Mouse (Mus musculus): Measurements from ENCODE around the gene Taar8a.
"Not testable (repeated sequence)": the region's sequence is repeated elsewhere in the genome, so short reads cannot be mapped to it uniquely, and the experiment has no call there.

Gene Taar8a

GRCm38 (mm10) chr10:24076200-24076599, at the start of gene Taar8a:
Gene Taar8a, plus strand, starts transcription at chr10:24076500.
- not testable (repeated sequence) for DNase-seq (ENCODE audit: low spot score)

- DNase-seq (ENCODE audit: low spot score), result no peak
These were observed 49.4 kb upstream of the Taar8a start, which contains the start of gene Taar7d for GRCm38 (mm10) chr10:24026922-24027321. Gene Taar7d, plus strand, starts transcription at chr10:24027222.

- DNase-seq (ENCODE audit: low spot score), result no peak
These were observed 45.0 kb upstream of the Taar8a start for GRCm38 (mm10) chr10:24031347-24031746.

- no peak for DNase-seq (ENCODE audit: low spot score)
These were observed 39.0 kb upstream of the Taar8a start, which contains the start of gene Taar7e for GRCm38 (mm10) chr10:24037314-24037713. Gene Taar7e, plus strand, starts transcription at chr10:24037614.

- no peak for DNase-seq (ENCODE audit: low spot score)
These were observed 36.0 kb upstream of the Taar8a start for GRCm38 (mm10) chr10:24040120-24040869.

- no peak for DNase-seq (ENCODE audit: low spot score)
These were observed 27.1 kb upstream of the Taar8a start, which contains the start of gene Taar7f for GRCm38 (mm10) chr10:24049210-24049609. Gene Taar7f, plus strand, starts transcription at chr10:24049510.

GRCm38 (mm10) chr10:24052039-24052438, 24.3 kb upstream of the Taar8a start:
- no peak for DNase-seq (ENCODE audit: low spot score)

- DNase-seq (ENCODE audit: low spot score), result no peak
These were observed 17.3 kb upstream of the Taar8a start for GRCm38 (mm10) chr10:24058986-24059385.

- not testable (repeated sequence) for DNase-seq (ENCODE audit: low spot score)
These were observed 1.5 kb upstream of the Taar8a start for GRCm38 (mm10) chr10:24074751-24075150.

- no peak for DNase-seq (ENCODE audit: low spot score)
These were observed 3.9 kb downstream of the Taar8a start for GRCm38 (mm10) chr10:24080166-24080565.

GRCm38 (mm10) chr10:24085936-24086335, 9.6 kb downstream of the Taar8a start:
- DNase-seq (ENCODE audit: low spot score), result no peak

- no peak for DNase-seq (ENCODE audit: low spot score)
These were observed 10.3 kb downstream of the Taar8a start for GRCm38 (mm10) chr10:24086555-24086954.

- no peak for DNase-seq (ENCODE audit: low spot score)
These were observed 10.9 kb downstream of the Taar8a start for GRCm38 (mm10) chr10:24087168-24087567.

GRCm38 (mm10) chr10:24092194-24092593, 15.9 kb downstream of the Taar8a start, which contains the start of gene Taar8b:
Gene Taar8b, minus strand, starts transcription at chr10:24092294.
- DNase-seq (ENCODE audit: low spot score), result no peak

- DNase-seq (ENCODE audit: low spot score), result not testable (repeated sequence)
These were observed 20.7 kb downstream of the Taar8a start for GRCm38 (mm10) chr10:24097010-24097409.

GRCm38 (mm10) chr10:24101812-24102211, 25.5 kb downstream of the Taar8a start, which contains the start of gene Taar8c:
Gene Taar8c, minus strand, starts transcription at chr10:24101912.
- DNase-seq (ENCODE audit: low spot score), result not testable (repeated sequence)

- not testable (repeated sequence) for DNase-seq (ENCODE audit: low spot score)
These were observed 27.0 kb downstream of the Taar8a start for GRCm38 (mm10) chr10:24103299-24103698.

GRCm38 (mm10) chr10:24107747-24108146, 31.4 kb downstream of the Taar8a start:
- no peak for DNase-seq (ENCODE audit: low spot score)

- no peak for DNase-seq (ENCODE audit: low spot score)
These were observed 31.9 kb downstream of the Taar8a start for GRCm38 (mm10) chr10:24108236-24108635.

- DNase-seq (ENCODE audit: low spot score), result not testable (repeated sequence)
These were observed 33.1 kb downstream of the Taar8a start, which contains the start of gene Taar9 for GRCm38 (mm10) chr10:24109434-24109833. Gene Taar9, minus strand, starts transcription at chr10:24109534.

GRCm38 (mm10) chr10:24111116-24111778, 34.9 kb downstream of the Taar8a start:
- peak; percentile 1 for DNase-seq (ENCODE audit: low spot score)

Data from T-cell, adult 2 months (primary cell).